Comparison of ENCODE assay signal across 7 mouse cellular contexts in genomic region chr15:98002113-98002990, GRCm38 (mm10). TPM values are rescaled to one million over a fixed set of nuclear protein-coding genes. Genes with fewer than 3 reads are reported as not detected.
DNase-seq lines count a peak whose midpoint lies in the region; ATAC-seq lines count a peak whose summit lies in the region.

No protein-coding gene starts in this region.

- no peaks in the 10 kb centered on the region for H3K9me3 ChIP-seq in forebrain, embryonic 16.5 days (ENCODE audit: control insufficient read depth, low read length)
- no peaks in the 10 kb centered on the region for H3K9me3 ChIP-seq in limb, embryonic 10.5 days (replicated peaks)

- H3K36me3 ChIP-seq in forebrain, embryonic 16.5 days (ENCODE audit: control insufficient read depth, insufficient read depth) = no peaks in the 10 kb centered on the region
- peaks cover 32% of the 10 kb centered on the region for H3K36me3 ChIP-seq in limb, embryonic 10.5 days

- peak overlapping the region; percentile 73 for H3K4me2 ChIP-seq in forebrain, embryonic 16.5 days (ENCODE audit: low read length)

- peak; percentile 67 for ATAC-seq in forebrain, embryonic 16.5 days

- H3K27ac ChIP-seq in forebrain, embryonic 16.5 days (ENCODE audit: low read length) = peak overlapping the region; percentile 3; the same call in 1 of the 2 replicates
- H3K27ac ChIP-seq in limb, embryonic 10.5 days = peak overlapping the region; percentile 88

- peaks cover 59% of the 10 kb centered on the region for H3K4me1 ChIP-seq in forebrain, embryonic 16.5 days (replicated peaks; ENCODE audit: control insufficient read depth, insufficient read depth, low read length)
- peaks cover 66% of the 10 kb centered on the region for H3K4me1 ChIP-seq in limb, embryonic 10.5 days

- H3K9ac ChIP-seq in forebrain, embryonic 16.5 days (replicated peaks; ENCODE audit: low read depth, low read length) = peak overlapping the region; percentile 62

- WGBS in forebrain, embryonic 16.5 days = under 1% methylated on average over 42 of the region's 42 CpGs
- WGBS in limb, embryonic 10.5 days = under 1% methylated on average over 41 of the region's 42 CpGs

- H3K4me3 ChIP-seq in forebrain, embryonic 16.5 days (replicated peaks; ENCODE audit: low read length) = peak overlapping the region; percentile 48
- H3K4me3 ChIP-seq in limb, embryonic 10.5 days = peak overlapping the region; percentile 70

- peaks cover 15% of the 10 kb centered on the region for H3K27me3 ChIP-seq in forebrain, embryonic 16.5 days (replicated peaks; ENCODE audit: control insufficient read depth, insufficient read depth, low read length)
- peaks cover 92% of the 10 kb centered on the region for H3K27me3 ChIP-seq in limb, embryonic 10.5 days (ENCODE audit: low read depth, poor library complexity, severe bottlenecking)

- peak; percentile 52 to 67 for DNase-seq in right cerebral cortex, postnatal 10 days (ENCODE audit: low spot score in 2 of 2)
- no peak for DNase-seq in right cerebral cortex, postnatal 4 days
- DNase-seq in limb, embryonic 10.5 days (ENCODE audit: low spot score) = peak; percentile 73
- peak; percentile 85 for DNase-seq in retina, postnatal 1 day
- no peak for DNase-seq in gastrocnemius, postnatal 4 days (ENCODE audit: low spot score in 2 of 2)
- no peak for DNase-seq in testis, postnatal 14 days (ENCODE audit: low spot score)

RNA-seq across cellular contexts. Expression of gene Col2a1, which starts 2.1 kb away (rescaled TPM):
- 16.6 and 35.1 TPM in 2 replicates for polyA plus RNA-seq in forebrain, embryonic 16.5 days (2015; fragmentation: Nextera tagmentation; extraction: Ambion mirVana)
- 72.8 and 186 TPM in 2 replicates for polyA plus RNA-seq in limb, embryonic 10.5 days (2016; fragmentation: Nextera tagmentation; extraction: Ambion mirVana)
- total RNA-seq in gastrocnemius, postnatal 4 days (2021) = 10 to 100 TPM; 20.0 to 36.3 TPM

RNA-seq across cellular contexts. Expression of gene Tmem106c, which starts 38.4 kb away (rescaled TPM):
- 64.8 and 66.9 TPM in 2 replicates for polyA plus RNA-seq in forebrain, embryonic 16.5 days (2015; fragmentation: Nextera tagmentation; extraction: Ambion mirVana)
- polyA plus RNA-seq in limb, embryonic 10.5 days (2016; fragmentation: Nextera tagmentation; extraction: Ambion mirVana) = 29.8 and 34.9 TPM in 2 replicates
- total RNA-seq in gastrocnemius, postnatal 4 days (2021) = 10 to 100 TPM; 22.6 to 23.0 TPM

Comparison
In these comparisons a context has a peak if more than half of its experiments do, and no peak if none do; other contexts are left out.
1. DNase-seq: peak in right cerebral cortex, postnatal 10 days (2 of 2), limb, embryonic 10.5 days (single experiment) and retina, postnatal 1 day (single experiment); none in right cerebral cortex, postnatal 4 days (single experiment), gastrocnemius, postnatal 4 days (0 of 2) and testis, postnatal 14 days (single experiment).